31 mouse cellular contexts compared by ENCODE assay signal in genomic region chr5:28425926-28426325, GRCm38 (mm10). TPM values are rescaled to one million over a fixed set of nuclear protein-coding genes. Genes with fewer than 3 reads are reported as not detected.
DNase-seq lines count a peak whose midpoint lies in the region; ATAC-seq lines count a peak whose summit lies in the region.
"Had no signal": no experiment of that assay in that cellular context is flagged by ENCODE, and none has a peak within 500 bp of the region (broad histone marks: within the 10 kb centered on the region; RNA-seq: fewer than 3 reads in every experiment).

No protein-coding gene starts in this region.

- 89% methylated on average over 9 of the region's 9 CpGs for WGBS in heart, embryonic 10.5 days
- 93% methylated on average over 9 of the region's 9 CpGs for WGBS in intestine, embryonic 15.5 days

- H3K4me1 ChIP-seq in heart, embryonic 10.5 days: no peaks in the 10 kb centered on the region
- H3K4me1 ChIP-seq in intestine, embryonic 15.5 days (replicated peaks): no peaks in the 10 kb centered on the region
- H3K4me1 ChIP-seq: embryonic facial prominence, embryonic 10.5 days; embryonic facial prominence, embryonic 13.5 days; forebrain, embryonic 12.5 days; forebrain, embryonic 15.5 days; hindbrain, embryonic 12.5 days had no signal

- ATAC-seq in intestine, embryonic 15.5 days: no peak
- ATAC-seq: activated CD4-positive, CD25-positive, alpha-beta regulatory T cell, adult 4 months; forebrain, embryonic 15.5 days; hindbrain, embryonic 16.5 days; intestine, embryonic 16.5 days had no signal

- H3K9me3 ChIP-seq in heart, embryonic 10.5 days: no peaks in the 10 kb centered on the region
- H3K9me3 ChIP-seq in intestine, embryonic 15.5 days: no peaks in the 10 kb centered on the region
- H3K9me3 ChIP-seq: embryonic facial prominence, embryonic 10.5 days; embryonic facial prominence, embryonic 13.5 days; forebrain, embryonic 12.5 days; forebrain, embryonic 15.5 days; hindbrain, embryonic 12.5 days had no signal

- no peak overlapping the region for H3K9ac ChIP-seq in intestine, embryonic 15.5 days
- H3K9ac ChIP-seq: embryonic facial prominence, embryonic 13.5 days; forebrain, embryonic 12.5 days; forebrain, embryonic 15.5 days; hindbrain, embryonic 12.5 days had no signal

- DNase-seq in heart, embryonic 10.5 days (ENCODE audit: low spot score): peak; percentile 71
- no peak for DNase-seq in heart, adult 8-10 months (ENCODE audit: low spot score)
- peak; percentile 21 for DNase-seq in testis, postnatal 10 days (ENCODE audit: low spot score)
- no peak for DNase-seq in testis, postnatal 14 days (ENCODE audit: low spot score)
- peak; percentile 20 for DNase-seq in 416B (ENCODE audit: low read depth)
- DNase-seq: adrenal gland, adult 8-10 months; adrenal gland, postnatal 25 days; cerebellum, adult 11-12 months; cerebellum, adult 8-10 months; cerebellum, postnatal 10 days; cerebellum, postnatal 36 days; embryo, embryonic 11 days; gastrocnemius, postnatal 25 days had no signal

- H3K4me3 ChIP-seq in heart, embryonic 10.5 days: no peak overlapping the region
- H3K4me3 ChIP-seq in intestine, embryonic 15.5 days (replicated peaks): no peak overlapping the region
- H3K4me3 ChIP-seq: embryonic facial prominence, embryonic 10.5 days; embryonic facial prominence, embryonic 13.5 days; erythroblast, embryonic 14.5 days; forebrain, embryonic 12.5 days; forebrain, embryonic 15.5 days; hindbrain, embryonic 12.5 days had no signal

- H3K36me3 ChIP-seq in heart, embryonic 10.5 days: no peaks in the 10 kb centered on the region
- no peaks in the 10 kb centered on the region for H3K36me3 ChIP-seq in intestine, embryonic 15.5 days
- H3K36me3 ChIP-seq: embryonic facial prominence, embryonic 10.5 days; embryonic facial prominence, embryonic 13.5 days; forebrain, embryonic 12.5 days; hindbrain, embryonic 12.5 days had no signal

- H3K27me3 ChIP-seq in heart, embryonic 10.5 days (ENCODE audit: insufficient read depth, poor library complexity, severe bottlenecking): no peaks in the 10 kb centered on the region
- H3K27me3 ChIP-seq in intestine, embryonic 15.5 days (replicated peaks): no peaks in the 10 kb centered on the region
- H3K27me3 ChIP-seq: embryonic facial prominence, embryonic 13.5 days; forebrain, embryonic 12.5 days; forebrain, embryonic 15.5 days; hindbrain, embryonic 12.5 days had no signal

- no peak overlapping the region for H3K27ac ChIP-seq in heart, embryonic 10.5 days
- H3K27ac ChIP-seq in intestine, embryonic 15.5 days: no peak overlapping the region
- H3K27ac ChIP-seq: embryonic facial prominence, embryonic 10.5 days; embryonic facial prominence, embryonic 13.5 days; forebrain, embryonic 12.5 days; forebrain, embryonic 15.5 days; hindbrain, embryonic 12.5 days had no signal

- H3K4me2 ChIP-seq in intestine, embryonic 15.5 days (replicated peaks): no peak overlapping the region
- H3K4me2 ChIP-seq: embryonic facial prominence, embryonic 13.5 days; forebrain, embryonic 12.5 days; forebrain, embryonic 15.5 days; heart, embryonic 11.5 days; hindbrain, embryonic 12.5 days had no signal

RNA-seq across cellular contexts. Expression of gene Shh, which starts 41.1 kb away (rescaled TPM):
- polyA plus RNA-seq in heart, embryonic 10.5 days (2016; fragmentation: Nextera tagmentation; extraction: Ambion mirVana): 0.10 and 0.68 TPM in 2 replicates
- total RNA-seq in heart, adult 8-10 months (2022): not detected
- 6.3 and 8.6 TPM in 2 replicates for polyA plus RNA-seq in intestine, embryonic 15.5 days (2015; fragmentation: Nextera tagmentation; extraction: Ambion mirVana)
- total RNA-seq: ES-E14; gastrocnemius, adult 8-10 months; gastrocnemius, postnatal 25 days; granulocyte monocyte progenitor cell, adult 5-6 weeks; heart, postnatal 25 days; hematopoietic stem cell, adult 5-6 weeks had no signal
- polyA plus RNA-seq: activated CD4-positive, CD25-positive, alpha-beta regulatory T cell, adult 4 months; heart, embryonic 14.5 days; heart, postnatal 0 days had no signal

Comparison
In these comparisons a context has a peak if more than half of its experiments do, and no peak if none do; other contexts are left out.
1. DNase-seq: peak in heart, embryonic 10.5 days (single experiment), testis, postnatal 10 days (single experiment) and 416B (single experiment); none in heart, adult 8-10 months (single experiment) and testis, postnatal 14 days (single experiment).